Mouse (Mus musculus): ENCODE data around the gene Arhgdib.

- TF ChIP-seq CTCF (IDR thresholded peaks at IDR 0.05; ENCODE audit: extremely low read depth, insufficient read depth, low read length), result no peak
- TF ChIP-seq POLR2A (IDR thresholded peaks at IDR 0.05; ENCODE audit: extremely low read depth, insufficient read depth, low read length), result no peak
Measured at GRCm38 (mm10) chr6:136950171-136950570, 8.5 kb upstream of the Arhgdib start.
